Mouse (Mus musculus) stomach, embryonic 16.5 days (tissue): ENCODE measurements around the gene Timm22. TPM values are rescaled to one million over a fixed set of nuclear protein-coding genes. Genes with fewer than 3 reads are reported as not detected.

Experiments used
- ATAC-seq: fragments of 200-750 bp; cut with Nextera tagmentation; 2 replicates; pipeline ENCODE4 v1.8.0; 2017; ENCODE audit warnings: moderate number of reproducible peaks, moderate TSS enrichment; ENCODE audit not compliant: insufficient read depth, low FRiP score
- H3K27ac ChIP-seq: fragments of 300-500 bp; sonication (generic); 2 replicates; pipeline ENCODE4 v1.5.1; 2014; ENCODE audit warnings: low read length
- H3K27me3 ChIP-seq: fragments of 300-500 bp; sonication (generic); 2 replicates; pipeline ENCODE4 v1.6.1; 2014; ENCODE audit warnings: low read length, control low read depth, mixed read lengths; ENCODE audit not compliant: control insufficient read depth, insufficient read depth
- H3K36me3 ChIP-seq: fragments of 300-500 bp; sonication (generic); 2 replicates; pipeline ENCODE4 v1.6.1; 2014; ENCODE audit warnings: low read length; ENCODE audit not compliant: control insufficient read depth, insufficient read depth
- H3K4me1 ChIP-seq: fragments of 300-500 bp; sonication (generic); 2 replicates; pipeline ENCODE4 v1.6.1; 2014; ENCODE audit warnings: low read length, control low read depth, mixed read lengths; ENCODE audit not compliant: control insufficient read depth, insufficient read depth
- H3K4me2 ChIP-seq: fragments of 300-500 bp; sonication (generic); 2 replicates; pipeline ENCODE4 v1.6.1; 2014; ENCODE audit warnings: low read depth, low read length, mixed read lengths
- H3K4me3 ChIP-seq: fragments of 300-500 bp; sonication (generic); replicated peaks from 2 replicates; pipeline ENCODE4 v1.5.1; 2014; ENCODE audit warnings: mild to moderate bottlenecking, low read length
- H3K9ac ChIP-seq: fragments of 300-500 bp; sonication (generic); 2 replicates; pipeline ENCODE4 v1.6.1; 2014; ENCODE audit warnings: low read length
- H3K9me3 ChIP-seq: fragments of 300-500 bp; sonication (generic); replicated peaks from 2 replicates; pipeline ENCODE4 v1.6.1; 2016; ENCODE audit warnings: low read length, control low read depth; ENCODE audit not compliant: control insufficient read depth
- WGBS: fragments of 180-500 bp; shearing (Covaris S2); extraction: QIAGEN DNeasy Blood & Tissue Kit; methylation state at CpG from one replicate; pipeline ENCODE4 v1.1.7; 2014; 5-methylcytosine and 5-hydroxymethylcytosine counted together
- polyA plus RNA-seq: library from polyadenylated mRNA; unstranded; fragments of >200 nt; fragmentation: Nextera tagmentation; extraction: Ambion mirVana; gene quantifications from 2 replicates; pipeline ENCODE4 v1.2.1, GENCODE M21; 2015

Gene Timm22
- polyA plus RNA-seq, 1 experiment from 2014 or later, result 94.9 TPM

DNA sequence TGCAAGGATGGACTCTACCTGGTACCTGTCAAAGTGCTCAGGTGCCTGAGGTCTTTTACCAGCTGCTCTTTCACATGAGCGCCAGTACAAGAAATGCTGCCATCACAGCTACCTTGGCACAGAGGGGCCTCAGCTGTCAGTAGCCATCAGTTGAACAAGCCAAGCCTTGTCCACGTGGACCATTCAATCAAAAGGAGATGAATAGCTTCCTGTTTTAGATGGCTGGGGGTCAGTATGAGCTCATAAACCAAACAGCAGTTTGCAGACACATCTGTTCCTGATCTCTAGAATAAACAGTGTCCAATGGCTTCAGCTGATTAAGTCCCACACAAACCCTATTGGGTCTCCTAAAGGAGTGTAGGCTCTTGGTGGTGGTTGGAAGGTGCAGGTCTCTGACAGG is 9.2 kb downstream of the Timm22 start:
- Histone ChIP-seq H3K4me2 (no peak overlapping the region), H3K4me1 (0 out of 2 replicates have a peak, but pooled peaks cover 11% of the 10 kb centered on the region), H3K9ac (no peak overlapping the region), H3K9me3 (no peaks in the 10 kb centered on the region), H3K36me3 (peaks cover 16% of the 10 kb centered on the region; the same call in 1 of the 2 replicates), H3K27me3 (no peaks in the 10 kb centered on the region), H3K27ac (peak overlapping the region; percentile 35), H3K4me3 (no peak overlapping the region)
- 30% methylated on average over 2 of the region's 2 CpGs for WGBS
- peak; percentile 45; the same call in 1 of the 2 replicates for ATAC-seq

DNA sequence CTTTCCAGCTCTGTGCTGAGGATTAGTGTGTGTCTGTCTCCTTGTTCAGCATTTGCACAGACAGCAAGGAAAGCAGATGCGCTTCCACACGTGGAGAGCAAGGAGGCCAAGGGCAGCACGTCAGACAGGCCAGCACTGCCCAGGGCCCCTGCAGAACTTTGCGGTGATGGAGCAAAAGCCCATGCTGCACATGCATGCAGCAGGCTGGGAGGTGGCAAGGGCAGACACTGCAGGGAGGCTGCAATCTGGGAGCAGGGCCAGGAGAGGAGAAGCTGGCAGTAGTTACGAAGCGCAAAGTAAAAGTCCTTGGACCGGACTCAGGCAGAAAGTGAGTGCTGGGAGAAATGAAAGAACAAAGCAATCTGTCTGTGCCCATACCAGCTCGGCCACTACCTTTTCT is 11.7 kb downstream of the Timm22 start:
- 67% methylated on average over 8 of the region's 8 CpGs for WGBS
- Histone ChIP-seq H3K27me3 (no peaks in the 10 kb centered on the region), H3K36me3 (peaks cover 20% of the 10 kb centered on the region; the same call in 1 of the 2 replicates), H3K27ac (no peak overlapping the region), H3K4me1 (0 out of 2 replicates have a peak, but pooled peaks cover 11% of the 10 kb centered on the region), H3K9ac (no peak overlapping the region), H3K4me3 (no peak overlapping the region), H3K4me2 (no peak overlapping the region), H3K9me3 (no peaks in the 10 kb centered on the region)
- no peak for ATAC-seq

DNA sequence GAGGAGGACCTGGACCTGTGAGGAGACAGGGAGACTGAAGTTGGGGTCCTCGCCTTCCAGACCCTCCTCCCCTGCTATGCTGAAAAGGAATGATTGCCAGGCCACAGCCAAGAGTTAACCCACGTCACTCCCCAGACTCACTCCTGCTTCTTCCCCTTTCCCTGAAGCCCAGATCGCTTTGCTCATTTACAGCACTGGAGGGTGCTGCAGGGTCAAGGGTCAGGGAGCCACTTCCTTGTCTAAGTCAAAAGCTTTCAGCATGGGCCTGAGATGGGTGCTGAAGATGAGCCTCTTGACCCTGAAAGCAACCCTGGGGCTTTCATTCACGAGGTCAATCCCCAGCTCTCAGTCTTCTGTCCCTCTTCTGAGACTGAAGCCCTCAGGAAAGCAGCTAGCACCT is 12.4 kb downstream of the Timm22 start:
- peaks cover 20% of the 10 kb centered on the region for H3K36me3 ChIP-seq
- WGBS, result 68% methylated on average over 4 of the region's 4 CpGs

DNA sequence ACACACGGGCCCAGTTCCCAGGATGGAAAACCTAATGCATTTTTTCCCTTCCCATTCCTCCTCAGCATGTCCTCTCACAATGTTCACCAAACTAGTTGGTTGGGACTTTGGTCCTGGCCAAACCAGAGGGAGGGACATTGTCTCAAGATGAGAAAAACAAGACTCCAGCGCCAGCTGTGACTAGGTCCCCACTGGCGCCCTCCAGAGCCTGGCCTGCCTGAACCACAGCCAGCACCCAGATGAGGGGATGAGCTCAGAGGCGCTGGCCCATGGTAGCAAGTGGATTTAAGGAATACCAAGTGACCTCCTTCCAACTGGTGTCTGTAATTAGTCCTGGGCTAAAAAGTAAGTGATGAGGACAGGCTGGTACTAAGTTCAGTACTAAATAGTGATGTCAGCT is 14.1 kb downstream of the Timm22 start:
- Histone ChIP-seq H3K9ac (no peak overlapping the region), H3K27me3 (no peaks in the 10 kb centered on the region), H3K36me3 (peaks cover 21% of the 10 kb centered on the region), H3K4me2 (no peak overlapping the region), H3K4me3 (no peak overlapping the region), H3K9me3 (no peaks in the 10 kb centered on the region), H3K27ac (no peak overlapping the region), H3K4me1 (peaks cover 18% of the 10 kb centered on the region)
- WGBS, result 65% methylated on average over 4 of the region's 4 CpGs
- ATAC-seq, result no peak

More for the DNA sequence above, 12.4 kb downstream of the Timm22 start:
- H3K4me1 ChIP-seq, result 0 out of 2 replicates have a peak, but pooled peaks cover 11% of the 10 kb centered on the region
- H3K9ac ChIP-seq, result no peak overlapping the region
- H3K4me2 ChIP-seq, result no peak overlapping the region
- H3K27ac ChIP-seq, result no peak overlapping the region
- no peak for ATAC-seq
- H3K4me3 ChIP-seq, result no peak overlapping the region
- H3K9me3 ChIP-seq, result no peaks in the 10 kb centered on the region
- H3K27me3 ChIP-seq, result no peaks in the 10 kb centered on the region

DNA sequence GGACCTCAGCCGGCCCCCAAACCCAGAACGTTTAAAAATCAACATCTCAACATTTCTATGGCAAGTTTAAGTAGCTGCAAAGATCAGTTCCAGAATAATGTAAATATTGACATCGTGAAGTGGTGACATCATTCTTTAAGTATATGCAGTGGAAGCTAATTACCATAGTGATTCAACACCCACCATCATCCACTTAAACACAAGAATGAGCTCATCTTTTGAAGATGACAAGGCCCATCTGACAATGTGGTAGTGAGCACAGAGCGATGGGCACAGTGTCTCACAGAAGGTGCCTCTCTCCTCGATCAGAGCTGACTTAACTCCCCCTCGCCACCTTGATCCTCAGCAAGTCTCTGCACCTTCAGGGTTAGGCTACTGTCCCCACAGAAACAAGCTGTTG is 19.0 kb downstream of the Timm22 start:
- Histone ChIP-seq H3K4me2 (no peak overlapping the region), H3K27me3 (no peaks in the 10 kb centered on the region), H3K27ac (peak overlapping the region; percentile 47), H3K9ac (no peak overlapping the region), H3K36me3 (peaks cover 10% of the 10 kb centered on the region), H3K9me3 (no peaks in the 10 kb centered on the region), H3K4me1 (peaks cover 29% of the 10 kb centered on the region), H3K4me3 (no peak overlapping the region)
- WGBS, result 54% methylated on average over 6 of the region's 6 CpGs
- ATAC-seq, result no peak; the same call in 1 of the 2 replicates

DNA sequence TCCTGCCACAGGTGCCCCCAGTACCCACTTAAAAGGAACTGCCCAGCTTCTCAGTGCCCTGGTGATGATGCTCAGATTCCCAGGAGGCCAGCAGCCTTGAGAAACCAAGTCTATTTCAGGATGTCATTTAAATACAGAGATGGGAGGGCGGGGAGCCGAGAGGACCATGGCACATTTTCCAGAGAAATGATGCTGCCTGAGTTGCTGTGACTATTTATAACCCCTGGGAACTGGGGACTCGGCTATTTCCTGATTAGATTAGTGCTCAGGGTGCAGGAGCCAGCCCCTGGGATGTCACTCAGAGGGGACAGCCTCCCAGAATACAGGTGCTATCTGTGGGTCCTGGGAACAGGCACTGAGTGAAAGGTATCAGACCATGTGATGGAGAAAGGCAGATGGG is 21.0 kb downstream of the Timm22 start:
- H3K4me1 ChIP-seq, result peaks cover 29% of the 10 kb centered on the region
- H3K9ac ChIP-seq, result no peak overlapping the region
- H3K9me3 ChIP-seq, result no peaks in the 10 kb centered on the region
- no peaks in the 10 kb centered on the region for H3K27me3 ChIP-seq
- 68% methylated on average over 3 of the region's 3 CpGs for WGBS
- H3K4me3 ChIP-seq, result no peak overlapping the region
- peaks cover 8% of the 10 kb centered on the region for H3K36me3 ChIP-seq
- H3K27ac ChIP-seq, result no peak overlapping the region
- H3K4me2 ChIP-seq, result no peak overlapping the region
- ATAC-seq, result no peak

DNA sequence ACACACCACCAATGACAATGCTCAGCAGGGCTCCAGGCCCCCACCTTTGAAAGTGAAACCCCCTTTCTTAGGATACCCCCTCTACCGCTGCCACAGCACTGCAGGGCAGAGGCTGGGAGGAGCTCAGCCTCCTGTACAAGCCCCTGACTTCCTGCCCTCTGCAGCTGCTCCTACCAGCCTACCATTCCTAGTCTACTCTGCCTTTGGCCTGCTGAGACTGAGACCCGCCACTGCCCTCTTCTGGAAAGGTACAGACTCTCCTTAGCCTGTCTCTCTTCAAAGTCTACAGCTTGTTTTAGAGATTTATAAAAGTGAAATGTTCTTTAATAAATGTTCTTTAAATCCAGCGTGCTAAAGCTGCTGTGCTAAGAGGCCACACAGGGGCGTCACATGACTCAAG is 22.3 kb downstream of the Timm22 start:
- no peak for ATAC-seq
- no peaks in the 10 kb centered on the region for H3K9me3 ChIP-seq
- H3K27me3 ChIP-seq, result no peaks in the 10 kb centered on the region
- H3K36me3 ChIP-seq, result 0 out of 2 replicates have a peak, but pooled peaks cover 6% of the 10 kb centered on the region
- H3K4me3 ChIP-seq, result no peak overlapping the region
- H3K9ac ChIP-seq, result no peak overlapping the region
- peaks cover 29% of the 10 kb centered on the region for H3K4me1 ChIP-seq
- WGBS, result 54% methylated on average over 4 of the region's 4 CpGs
- no peak overlapping the region for H3K4me2 ChIP-seq
- H3K27ac ChIP-seq, result no peak overlapping the region

DNA sequence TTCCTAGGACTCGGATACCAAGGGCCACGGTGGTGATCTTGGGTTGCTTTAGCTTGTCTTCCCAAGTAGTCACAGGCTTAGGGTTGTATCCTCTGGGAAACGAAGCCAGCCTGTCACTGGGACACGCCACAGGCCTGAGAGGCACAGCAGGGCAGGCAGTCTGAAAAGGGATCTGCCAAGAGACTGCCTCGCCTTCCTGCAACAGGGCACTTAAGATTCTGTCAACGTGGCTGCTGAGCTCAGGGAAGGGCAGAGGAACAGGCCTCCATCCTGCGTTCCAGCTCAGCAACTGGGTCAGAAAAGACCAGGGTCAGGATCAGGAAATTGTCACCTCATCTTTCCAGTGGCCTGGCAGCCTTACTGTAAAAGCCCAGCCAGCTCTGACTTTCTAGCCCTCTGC is 22.8 kb downstream of the Timm22 start:
- H3K9ac ChIP-seq, result peak overlapping the region; percentile 6
- H3K4me2 ChIP-seq, result no peak overlapping the region
- H3K9me3 ChIP-seq, result no peaks in the 10 kb centered on the region
- ATAC-seq, result no peak
- 0 out of 2 replicates have a peak, but pooled peaks cover 3% of the 10 kb centered on the region for H3K36me3 ChIP-seq
- H3K4me3 ChIP-seq, result no peak overlapping the region
- no peaks in the 10 kb centered on the region for H3K27me3 ChIP-seq
- peak overlapping the region; percentile 16 for H3K27ac ChIP-seq
- WGBS, result 57% methylated on average over 7 of the region's 7 CpGs
- H3K4me1 ChIP-seq, result peaks cover 29% of the 10 kb centered on the region

DNA sequence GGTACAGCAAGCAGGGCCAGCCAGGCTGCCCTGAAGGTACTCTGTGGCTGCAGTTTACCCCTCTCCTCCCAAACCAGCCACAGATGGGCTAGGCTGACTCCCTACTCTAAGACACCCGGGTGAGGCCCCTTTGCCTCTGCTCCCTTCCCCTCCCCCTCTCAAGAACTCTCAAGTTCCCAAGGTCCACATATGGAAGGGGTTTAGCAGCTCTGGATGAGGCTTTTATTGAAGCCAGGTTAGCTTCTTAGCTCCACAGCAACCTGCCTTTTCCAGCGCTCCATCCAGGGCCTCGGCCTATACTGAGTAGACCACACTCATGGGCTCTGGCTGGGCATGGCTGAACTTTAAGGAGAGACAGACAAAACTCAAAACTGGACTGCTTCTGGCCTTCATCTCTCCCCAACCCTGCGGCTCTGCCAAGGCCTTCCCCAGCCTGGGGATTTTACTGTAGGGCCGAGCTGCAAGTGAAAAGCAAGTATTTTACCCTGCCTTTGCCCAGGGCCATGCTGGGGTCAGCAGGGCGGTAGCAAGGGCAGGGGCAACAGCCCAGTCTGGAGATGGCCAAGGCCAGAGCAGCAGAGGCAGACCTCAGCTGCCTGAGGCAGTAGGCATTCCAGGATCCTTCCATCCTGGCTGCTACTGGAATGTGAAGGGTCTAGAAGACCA is 23.3 kb downstream of the Timm22 start:
- Histone ChIP-seq H3K4me3 (no peak overlapping the region), H3K9ac (peak overlapping the region; percentile 51), H3K36me3 (no peaks in the 10 kb centered on the region), H3K9me3 (no peaks in the 10 kb centered on the region), H3K4me1 (peaks cover 34% of the 10 kb centered on the region), H3K27me3 (no peaks in the 10 kb centered on the region), H3K27ac (peak overlapping the region; percentile 15; the same call in 1 of the 2 replicates), H3K4me2 (no peak overlapping the region)
- ATAC-seq, result no peak
- 70% methylated on average over 6 of the region's 6 CpGs for WGBS
